Mouse (Mus musculus) embryonic facial prominence, embryonic 14.5 days (tissue): ENCODE measurements at regions not wholly inside any gene's neighbourhood (a gene's known extent, or its start where the extent isn't known, plus 50 kb on each side); places are given as distances from the start of the nearest gene placed in this dataset.

Experiments used
- ATAC-seq: fragments of 200-750 bp; cut with Nextera tagmentation; 2 replicates; pipeline ENCODE4 v1.8.0; 2017; ENCODE audit warnings: low read depth, moderate number of reproducible peaks, moderate TSS enrichment
- DNase-seq: peaks from one replicate; pipeline ENCODE4 v3.0.0-alpha.2; 2015; ENCODE audit warnings: low spot score
- H3K27ac ChIP-seq: fragments of 300-500 bp; sonication (generic); replicated peaks from 2 replicates; pipeline ENCODE4 v1.5.1; 2014; ENCODE audit warnings: low read depth, mild to moderate bottlenecking, low read length, moderate library complexity
- H3K27me3 ChIP-seq: fragments of 300-500 bp; sonication (generic); replicated peaks from 2 replicates; pipeline ENCODE4 v1.6.1; 2014; ENCODE audit warnings: low read length; ENCODE audit not compliant: control insufficient read depth, insufficient read depth
- H3K36me3 ChIP-seq: fragments of 300-500 bp; sonication (generic); 2 replicates; pipeline ENCODE4 v1.6.1; 2014; ENCODE audit warnings: low read length, mixed read lengths; ENCODE audit not compliant: control insufficient read depth, insufficient read depth
- H3K4me1 ChIP-seq: fragments of 300-500 bp; sonication (generic); 2 replicates; pipeline ENCODE4 v1.6.1; 2014; ENCODE audit warnings: antibody characterized with exemption, low read length; ENCODE audit not compliant: control insufficient read depth, insufficient read depth
- H3K4me2 ChIP-seq: fragments of 300-500 bp; sonication (generic); 2 replicates; pipeline ENCODE4 v1.6.1; 2014; ENCODE audit warnings: low read depth, mild to moderate bottlenecking, low read length, moderate library complexity, mixed read lengths
- H3K4me3 ChIP-seq: fragments of 300-500 bp; sonication (generic); 2 replicates; pipeline ENCODE4 v1.5.1; 2014; ENCODE audit warnings: low read depth, mild to moderate bottlenecking, low read length
- H3K9ac ChIP-seq: fragments of 300-500 bp; sonication (generic); 2 replicates; pipeline ENCODE4 v1.6.1; 2014; ENCODE audit warnings: low read depth, mild to moderate bottlenecking, low read length, moderate library complexity, mixed read lengths
- H3K9me3 ChIP-seq: fragments of 300-500 bp; sonication (generic); 2 replicates; pipeline ENCODE4 v1.6.1; 2016; ENCODE audit warnings: low read length; ENCODE audit not compliant: control insufficient read depth
- WGBS: fragments of 180-500 bp; shearing (Covaris S2); extraction: QIAGEN DNeasy Blood & Tissue Kit; methylation state at CpG from one replicate; pipeline ENCODE4 v1.1.7; 2014; 5-methylcytosine and 5-hydroxymethylcytosine counted together

DNA sequence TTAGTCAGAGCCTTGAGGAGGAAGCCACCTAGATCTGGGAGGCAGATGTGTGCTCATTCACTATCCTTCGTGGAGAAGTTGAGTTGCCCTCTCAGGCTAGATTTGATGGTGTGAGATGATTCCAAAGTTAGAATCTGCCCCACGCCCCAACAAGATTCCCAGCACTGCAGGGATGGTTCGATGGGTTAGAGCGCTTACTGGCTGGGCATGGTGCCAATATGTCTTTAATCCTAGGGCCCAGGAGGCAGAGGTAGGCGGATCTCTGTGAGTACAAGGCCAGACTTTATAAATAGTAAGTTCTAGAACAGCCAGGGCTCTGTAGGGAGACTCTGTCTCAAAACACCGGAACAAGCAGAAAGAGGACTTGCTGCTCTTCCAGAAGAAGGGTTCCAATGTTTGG lies 65.3 kb upstream of the Wnt7b start:
- Histone ChIP-seq H3K4me2 (no peak overlapping the region), H3K4me3 (no peak overlapping the region), H3K27ac (no peak overlapping the region), H3K27me3 (no peaks in the 10 kb centered on the region), H3K36me3 (0 out of 2 replicates have a peak, but pooled peaks cover 4% of the 10 kb centered on the region), H3K9ac (no peak overlapping the region), H3K9me3 (no peaks in the 10 kb centered on the region), H3K4me1 (peaks cover 11% of the 10 kb centered on the region)
- no peak for ATAC-seq
- 68% methylated on average over 6 of the region's 6 CpGs for WGBS
- DNase-seq = no peak

DNA sequence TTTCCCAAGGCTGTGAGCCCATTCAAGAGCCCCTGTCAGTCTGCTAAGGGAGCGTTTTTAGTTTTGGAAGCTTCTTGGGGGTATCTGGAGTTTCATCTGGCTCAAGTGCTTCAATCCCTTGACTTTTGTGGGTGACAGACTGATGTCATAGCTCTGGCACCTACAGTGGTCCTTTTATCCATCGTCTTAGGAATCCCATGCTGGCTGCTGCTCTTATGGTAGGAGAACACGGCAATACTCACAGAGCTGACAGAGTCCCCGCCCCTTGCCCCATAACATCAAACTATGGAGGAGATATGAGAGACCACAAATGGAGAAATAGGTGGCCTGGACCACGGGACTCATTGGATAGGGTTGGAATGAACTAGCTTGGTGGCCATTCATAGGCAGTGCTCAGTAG lies 68.0 kb upstream of the Wnt7b start:
- Histone ChIP-seq H3K4me1 (peaks cover 32% of the 10 kb centered on the region), H3K27me3 (no peaks in the 10 kb centered on the region), H3K9ac (no peak overlapping the region), H3K27ac (no peak overlapping the region), H3K36me3 (0 out of 2 replicates have a peak, but pooled peaks cover 4% of the 10 kb centered on the region), H3K4me2 (no peak overlapping the region), H3K4me3 (no peak overlapping the region), H3K9me3 (no peaks in the 10 kb centered on the region)
- DNase-seq (no peak), ATAC-seq (no peak)
- WGBS = 77% methylated on average over 5 of the region's 5 CpGs

DNA sequence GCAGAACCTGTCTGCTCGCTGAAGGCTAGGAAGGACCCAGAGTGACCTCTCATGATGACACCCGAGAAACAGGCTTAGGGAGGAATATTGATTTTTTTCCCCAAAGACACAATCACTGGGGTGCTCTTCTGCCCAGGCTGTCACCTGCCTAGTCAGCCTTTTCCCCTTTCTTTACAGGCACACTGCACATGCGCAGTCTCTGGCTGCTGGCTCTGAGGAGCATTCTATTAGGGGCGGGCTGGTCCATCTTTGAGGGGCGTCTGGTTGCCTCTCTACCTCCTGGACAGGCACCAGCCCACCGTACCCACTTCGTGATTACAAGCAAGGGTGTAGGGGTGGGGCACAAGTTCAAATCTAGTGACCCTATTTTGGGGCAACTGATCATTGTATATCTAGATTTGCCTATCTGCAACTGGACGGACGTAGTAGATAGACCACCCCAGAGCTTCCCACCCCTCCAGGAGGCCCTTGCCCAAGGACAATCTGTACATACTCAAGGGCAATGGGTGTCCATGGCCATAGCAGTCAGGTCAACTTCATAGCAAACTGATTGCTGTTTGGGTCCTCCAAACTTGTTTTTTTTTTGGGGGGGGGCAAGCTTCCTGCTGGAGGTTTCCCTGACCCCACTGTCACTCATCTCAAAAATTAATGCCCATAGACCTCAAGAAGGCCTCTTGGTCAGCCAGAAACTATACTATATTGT lies 69.6 kb upstream of the Wnt7b start:
- H3K4me1 ChIP-seq = peaks cover 34% of the 10 kb centered on the region
- no peaks in the 10 kb centered on the region for H3K9me3 ChIP-seq
- no peak overlapping the region for H3K4me2 ChIP-seq
- H3K27ac ChIP-seq = no peak overlapping the region
- 0 out of 2 replicates have a peak, but pooled peaks cover 4% of the 10 kb centered on the region for H3K36me3 ChIP-seq
- WGBS = 80% methylated on average over 9 of the region's 9 CpGs
- DNase-seq (no peak), ATAC-seq (no peak)
- H3K4me3 ChIP-seq = no peak overlapping the region
- no peaks in the 10 kb centered on the region for H3K27me3 ChIP-seq
- H3K9ac ChIP-seq = no peak overlapping the region

DNA sequence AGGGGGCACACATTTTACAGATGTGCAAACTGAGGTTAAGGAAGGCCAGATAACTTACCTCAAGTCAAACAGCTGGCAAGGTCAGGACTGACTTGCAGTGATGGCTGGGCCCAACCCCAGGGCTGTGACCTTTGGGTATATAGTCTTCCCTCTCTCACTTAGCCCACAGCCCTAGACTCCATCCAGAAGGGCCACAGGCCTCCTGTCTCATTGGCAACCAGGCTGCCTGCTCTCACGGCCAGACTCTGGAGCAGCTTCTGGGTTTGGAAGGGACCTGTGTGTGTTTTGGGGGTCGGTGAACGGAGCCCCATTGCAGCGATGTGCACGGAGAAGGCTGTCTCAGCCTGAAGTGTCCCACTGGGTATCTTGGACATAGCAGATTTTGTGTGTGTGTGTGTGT lies 70.2 kb upstream of the Wnt7b start:
- no peak for ATAC-seq
- no peak overlapping the region for H3K4me3 ChIP-seq
- H3K4me2 ChIP-seq = peak overlapping the region; percentile 82; the same call in 1 of the 2 replicates
- H3K9me3 ChIP-seq = no peaks in the 10 kb centered on the region
- H3K27me3 ChIP-seq = no peaks in the 10 kb centered on the region
- 0 out of 2 replicates have a peak, but pooled peaks cover 5% of the 10 kb centered on the region for H3K36me3 ChIP-seq
- peak overlapping the region; percentile 71; the same call in 1 of the 2 replicates for H3K9ac ChIP-seq
- no peak for DNase-seq
- peaks cover 32% of the 10 kb centered on the region for H3K4me1 ChIP-seq
- WGBS = 79% methylated on average over 5 of the region's 5 CpGs
- peak overlapping the region; percentile 96 for H3K27ac ChIP-seq

DNA sequence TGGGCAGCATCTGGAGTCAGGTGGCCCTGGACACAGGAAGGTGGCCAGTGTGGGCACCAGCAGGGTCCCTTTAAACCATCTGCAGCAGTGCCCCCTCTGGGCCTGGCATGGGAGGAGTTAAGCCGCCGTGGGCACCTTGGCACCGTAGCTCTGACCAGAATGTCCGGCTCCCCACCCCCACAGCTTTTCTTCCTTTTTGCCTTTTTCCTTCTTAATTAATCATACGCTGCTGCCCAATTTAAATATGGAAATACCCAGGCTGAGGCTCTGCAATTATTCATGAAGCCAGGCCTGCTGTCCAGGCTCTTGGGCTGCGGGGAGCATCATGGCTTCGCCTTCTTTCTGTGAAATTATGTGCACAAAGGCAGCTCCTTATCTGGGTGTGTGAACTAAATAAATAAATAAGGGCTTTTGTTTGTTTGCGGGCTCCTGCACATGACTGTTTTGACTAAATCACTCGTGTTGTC lies 70.6 kb upstream of the Wnt7b start:
- H3K9me3 ChIP-seq = no peaks in the 10 kb centered on the region
- H3K4me1 ChIP-seq = peaks cover 32% of the 10 kb centered on the region
- WGBS = 58% methylated on average over 9 of the region's 9 CpGs
- H3K4me2 ChIP-seq = peak overlapping the region; percentile 82
- 0 out of 2 replicates have a peak, but pooled peaks cover 7% of the 10 kb centered on the region for H3K36me3 ChIP-seq
- ATAC-seq = peak; percentile 6; the same call in 1 of the 2 replicates
- no peaks in the 10 kb centered on the region for H3K27me3 ChIP-seq
- H3K9ac ChIP-seq = peak overlapping the region; percentile 71
- H3K4me3 ChIP-seq = peak overlapping the region; percentile 45
- DNase-seq = no peak
- H3K27ac ChIP-seq = peak overlapping the region; percentile 96

DNA sequence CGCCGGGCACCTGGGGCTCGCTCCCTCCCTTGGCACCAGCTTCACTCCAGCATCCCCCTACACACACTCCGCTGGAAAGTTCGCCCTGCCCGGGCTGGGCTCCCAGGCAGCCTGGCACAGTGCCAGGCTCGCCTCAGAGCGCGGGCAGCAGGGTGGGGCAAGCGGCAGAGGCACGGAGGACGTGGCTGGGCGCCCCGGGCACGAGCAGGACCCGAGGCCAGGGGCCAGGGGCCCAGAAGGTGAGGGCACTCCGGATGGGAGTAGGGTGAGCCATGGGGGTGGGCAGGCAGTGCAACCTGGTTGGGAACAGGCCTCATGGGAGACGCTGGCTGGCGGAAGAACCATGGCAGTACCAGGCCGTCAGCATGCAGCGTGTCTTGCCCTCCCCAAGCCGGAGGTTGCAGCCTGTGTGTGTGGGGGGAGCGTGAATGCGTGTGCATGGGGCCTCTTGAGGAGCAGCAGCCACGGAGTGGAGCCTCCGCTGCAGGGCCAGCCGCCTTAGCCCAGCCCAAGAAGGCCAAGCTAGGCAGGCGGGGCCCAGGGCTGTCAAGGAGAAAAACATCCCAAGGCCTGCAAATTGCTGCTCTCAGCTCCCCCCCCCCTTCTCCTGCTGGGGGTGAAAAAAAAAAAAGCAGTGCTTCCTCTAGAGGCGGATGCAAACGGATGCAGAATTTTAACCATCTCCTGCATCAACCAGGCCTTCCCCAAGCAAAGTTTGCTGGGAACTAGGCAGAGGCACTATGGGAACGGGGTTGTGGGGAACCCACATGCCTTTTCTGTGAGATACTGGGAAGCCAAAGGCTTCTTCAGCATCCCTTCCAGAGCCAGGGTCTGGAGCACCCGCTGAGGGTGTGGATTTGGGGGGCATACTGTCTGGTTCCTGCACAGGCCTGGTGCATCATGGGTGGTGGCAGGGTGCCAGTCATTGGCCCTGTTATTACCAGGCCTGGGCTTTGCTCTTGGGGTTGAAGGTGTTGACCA lies 71.4 kb upstream of the Wnt7b start:
- Histone ChIP-seq H3K27me3 (no peaks in the 10 kb centered on the region), H3K27ac (peak overlapping the region; percentile 96), H3K4me2 (peak overlapping the region; percentile 82), H3K4me1 (peaks cover 32% of the 10 kb centered on the region), H3K9me3 (no peaks in the 10 kb centered on the region), H3K4me3 (peak overlapping the region; percentile 45), H3K36me3 (0 out of 2 replicates have a peak, but pooled peaks cover 7% of the 10 kb centered on the region), H3K9ac (peak overlapping the region; percentile 71)
- peak; percentile 89 for ATAC-seq
- 20% methylated on average over 23 of the region's 32 CpGs for whole genome bisulfite sequencing
- DNase-seq = peak; percentile 94

DNA sequence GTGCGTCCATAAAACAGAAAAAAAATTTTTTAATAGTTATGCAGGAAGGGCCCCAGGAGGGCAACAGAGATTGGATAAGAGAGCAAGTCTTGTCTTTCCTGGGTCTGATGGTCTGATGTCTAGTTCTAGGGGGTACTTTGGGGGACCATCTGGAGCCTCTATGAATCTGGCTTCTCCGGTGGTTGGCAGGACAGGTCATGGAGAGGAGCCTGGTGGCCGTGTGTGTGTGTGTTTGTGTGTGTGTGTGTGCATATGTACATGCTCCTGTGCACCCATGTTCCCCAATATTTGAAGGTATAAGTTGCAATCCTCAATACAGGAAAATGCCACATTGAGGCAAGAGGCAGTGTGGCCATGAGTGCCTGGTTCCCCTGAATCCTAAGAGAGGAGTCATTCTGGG lies 72.5 kb upstream of the Wnt7b start:
- Histone ChIP-seq H3K4me3 (no peak overlapping the region), H3K36me3 (peaks cover 10% of the 10 kb centered on the region; the same call in 1 of the 2 replicates), H3K4me1 (peaks cover 32% of the 10 kb centered on the region), H3K9me3 (no peaks in the 10 kb centered on the region), H3K27ac (peak overlapping the region; percentile 74), H3K4me2 (peak overlapping the region; percentile 82), H3K27me3 (peaks cover 8% of the 10 kb centered on the region; the same call in 1 of the 2 replicates), H3K9ac (peak overlapping the region; percentile 36; the same call in 1 of the 2 replicates)
- WGBS = 81% methylated on average over 3 of the region's 3 CpGs
- no peak for ATAC-seq
- DNase-seq = no peak

DNA sequence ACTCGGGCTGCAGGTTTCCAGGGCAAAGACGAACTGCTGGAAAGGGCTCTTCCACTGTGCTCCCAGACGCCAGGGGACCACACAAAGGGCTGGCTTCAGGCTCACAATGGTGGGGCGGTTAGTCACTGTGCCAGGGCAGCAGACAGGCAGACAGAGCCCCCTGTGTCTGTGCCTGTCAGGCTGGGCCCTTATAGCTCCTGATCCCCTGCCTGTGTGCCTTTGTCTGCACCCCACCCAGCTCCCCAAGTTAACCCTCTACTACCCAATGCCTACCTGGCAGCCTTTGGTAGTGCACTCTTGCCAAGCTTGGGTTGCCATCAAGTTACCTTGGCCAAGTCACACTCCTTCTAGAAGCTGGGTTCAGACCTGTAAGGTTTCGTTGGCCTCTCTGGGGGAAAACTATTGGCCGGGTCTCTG lies 73.5 kb upstream of the Wnt7b start:
- WGBS = 38% methylated on average over 6 of the region's 6 CpGs
- Histone ChIP-seq H3K4me3 (no peak overlapping the region), H3K27ac (peak overlapping the region; percentile 74), H3K4me1 (peaks cover 32% of the 10 kb centered on the region), H3K9me3 (no peaks in the 10 kb centered on the region), H3K27me3 (peaks cover 18% of the 10 kb centered on the region), H3K9ac (peak overlapping the region; percentile 47), H3K4me2 (peak overlapping the region; percentile 82), H3K36me3 (peaks cover 7% of the 10 kb centered on the region)
- DNase-seq (peak; percentile 46), ATAC-seq (no peak; the same call in 1 of the 2 replicates)
